Mouse (Mus musculus): ENCODE measurements at regions not wholly inside any gene's neighbourhood (a gene's known extent, or its start where the extent isn't known, plus 50 kb on each side); places are given as distances from the start of the nearest gene placed in this dataset.

GRCm38 (mm10) chr4:56160551-56161256 lies 579.2 kb upstream of the Gm26657 start:
- ATAC-seq (replicated peaks in 1 of 2; ENCODE audit: insufficient read depth in 1 of 2, low FRiP score in 2 of 2, low TSS enrichment in 1 of 2, low read depth in 1 of 2, poor library complexity in 2 of 2, severe bottlenecking in 2 of 2): no peak

GRCm38 (mm10) chr4:56157521-56158065 lies 582.3 kb upstream of the Gm26657 start:
- no peak for ATAC-seq (replicated peaks in 1 of 2; ENCODE audit: insufficient read depth in 1 of 2, low FRiP score in 2 of 2, low TSS enrichment in 1 of 2, low read depth in 1 of 2, poor library complexity in 2 of 2, severe bottlenecking in 2 of 2)

GRCm38 (mm10) chr4:56150716-56151115 lies 589.2 kb upstream of the Gm26657 start:
- ATAC-seq (replicated peaks in 1 of 2; ENCODE audit: insufficient read depth in 1 of 2, low FRiP score in 2 of 2, low TSS enrichment in 1 of 2, low read depth in 1 of 2, poor library complexity in 2 of 2, severe bottlenecking in 2 of 2): no peak

GRCm38 (mm10) chr4:56143827-56144226 lies 596.0 kb upstream of the Gm26657 start:
- ATAC-seq (replicated peaks in 1 of 2; ENCODE audit: insufficient read depth in 1 of 2, low FRiP score in 2 of 2, low TSS enrichment in 1 of 2, low read depth in 1 of 2, poor library complexity in 2 of 2, severe bottlenecking in 2 of 2): no peak

- ATAC-seq (replicated peaks in 1 of 2; ENCODE audit: insufficient read depth in 1 of 2, low FRiP score in 2 of 2, low TSS enrichment in 1 of 2, low read depth in 1 of 2, poor library complexity in 2 of 2, severe bottlenecking in 2 of 2): no peak
These were observed 603.0 kb upstream of the Gm26657 start for GRCm38 (mm10) chr4:56136837-56137236.

GRCm38 (mm10) chr4:56134350-56134749 lies 602.1 kb upstream of the Klf4 start:
- no peak for ATAC-seq (replicated peaks in 1 of 2; ENCODE audit: insufficient read depth in 1 of 2, low FRiP score in 2 of 2, low TSS enrichment in 1 of 2, low read depth in 1 of 2, poor library complexity in 2 of 2, severe bottlenecking in 2 of 2)

GRCm38 (mm10) chr4:56127730-56128482 lies 595.6 kb upstream of the Klf4 start:
- no peak for ATAC-seq (replicated peaks in 1 of 2; ENCODE audit: insufficient read depth in 1 of 2, low FRiP score in 2 of 2, low TSS enrichment in 1 of 2, low read depth in 1 of 2, poor library complexity in 2 of 2, severe bottlenecking in 2 of 2)

GRCm38 (mm10) chr4:56124515-56124914 lies 592.2 kb upstream of the Klf4 start:
- ATAC-seq (replicated peaks in 1 of 2; ENCODE audit: insufficient read depth in 1 of 2, low FRiP score in 2 of 2, low TSS enrichment in 1 of 2, low read depth in 1 of 2, poor library complexity in 2 of 2, severe bottlenecking in 2 of 2): no peak

- ATAC-seq (replicated peaks in 1 of 2; ENCODE audit: insufficient read depth in 1 of 2, low FRiP score in 2 of 2, low TSS enrichment in 1 of 2, low read depth in 1 of 2, poor library complexity in 2 of 2, severe bottlenecking in 2 of 2): no peak
These were observed 589.9 kb upstream of the Klf4 start for GRCm38 (mm10) chr4:56122198-56122597.

- ATAC-seq (replicated peaks in 1 of 2; ENCODE audit: insufficient read depth in 1 of 2, low FRiP score in 2 of 2, low TSS enrichment in 1 of 2, low read depth in 1 of 2, poor library complexity in 2 of 2, severe bottlenecking in 2 of 2): no peak
These were observed 589.4 kb upstream of the Klf4 start for GRCm38 (mm10) chr4:56121664-56122063.

- no peak for ATAC-seq (replicated peaks in 1 of 2; ENCODE audit: insufficient read depth in 1 of 2, low FRiP score in 2 of 2, low TSS enrichment in 1 of 2, low read depth in 1 of 2, poor library complexity in 2 of 2, severe bottlenecking in 2 of 2)
These were observed 588.1 kb upstream of the Klf4 start for GRCm38 (mm10) chr4:56120357-56120756.

- peak; percentile 98 for ATAC-seq (replicated peaks in 1 of 2; ENCODE audit: insufficient read depth in 1 of 2, low FRiP score in 2 of 2, low TSS enrichment in 1 of 2, low read depth in 1 of 2, poor library complexity in 2 of 2, severe bottlenecking in 2 of 2)
These were observed 581.5 kb upstream of the Klf4 start for GRCm38 (mm10) chr4:56113701-56114196.

- ATAC-seq (replicated peaks in 1 of 2; ENCODE audit: insufficient read depth in 1 of 2, low FRiP score in 2 of 2, low TSS enrichment in 1 of 2, low read depth in 1 of 2, poor library complexity in 2 of 2, severe bottlenecking in 2 of 2): no peak
These were observed 580.9 kb upstream of the Klf4 start for GRCm38 (mm10) chr4:56112931-56113700.

- ATAC-seq (replicated peaks in 1 of 2; ENCODE audit: insufficient read depth in 1 of 2, low FRiP score in 2 of 2, low TSS enrichment in 1 of 2, low read depth in 1 of 2, poor library complexity in 2 of 2, severe bottlenecking in 2 of 2): no peak
These were observed 574.7 kb upstream of the Klf4 start for GRCm38 (mm10) chr4:56106962-56107361.

GRCm38 (mm10) chr4:56102314-56102713 lies 570.0 kb upstream of the Klf4 start:
- ATAC-seq (replicated peaks in 1 of 2; ENCODE audit: insufficient read depth in 1 of 2, low FRiP score in 2 of 2, low TSS enrichment in 1 of 2, low read depth in 1 of 2, poor library complexity in 2 of 2, severe bottlenecking in 2 of 2): no peak

GRCm38 (mm10) chr4:56090796-56091195 lies 558.5 kb upstream of the Klf4 start:
- no peak for ATAC-seq (replicated peaks in 1 of 2; ENCODE audit: insufficient read depth in 1 of 2, low FRiP score in 2 of 2, low TSS enrichment in 1 of 2, low read depth in 1 of 2, poor library complexity in 2 of 2, severe bottlenecking in 2 of 2)

GRCm38 (mm10) chr4:56088701-56089100 lies 556.4 kb upstream of the Klf4 start:
- ATAC-seq (replicated peaks in 1 of 2; ENCODE audit: insufficient read depth in 1 of 2, low FRiP score in 2 of 2, low TSS enrichment in 1 of 2, low read depth in 1 of 2, poor library complexity in 2 of 2, severe bottlenecking in 2 of 2): no peak

- ATAC-seq (replicated peaks in 1 of 2; ENCODE audit: insufficient read depth in 1 of 2, low FRiP score in 2 of 2, low TSS enrichment in 1 of 2, low read depth in 1 of 2, poor library complexity in 2 of 2, severe bottlenecking in 2 of 2): no peak; a peak in 2 of 4 replicates
These were observed 554.0 kb upstream of the Klf4 start for GRCm38 (mm10) chr4:56086306-56086705.
